Mouse (Mus musculus) ES-CJ7 (cell line): ENCODE measurements around the gene Ap2a2.
A peak's percentile ranks its signal among the peaks of the same experiment; 100 is the strongest.
"Not testable (repeated sequence)": the region's sequence is repeated elsewhere in the genome, so short reads cannot be mapped to it uniquely, and the experiment has no call there.

Experiments
- DNase-seq: peaks from one replicate; pipeline ENCODE4 v3.0.0; 2011; ENCODE audit warnings: low read depth, low spot score

The Ap2a2 gene

GRCm38 (mm10) chr7:141593056-141593455 is 31.1 kb downstream of the Ap2a2 start:
- DNase-seq, result no peak

- DNase-seq, result no peak
Measured at GRCm38 (mm10) chr7:141596971-141597370, 35.0 kb downstream of the Ap2a2 start.

GRCm38 (mm10) chr7:141597563-141597962 is 35.6 kb downstream of the Ap2a2 start:
- DNase-seq, result no peak

GRCm38 (mm10) chr7:141607717-141608116 is 45.7 kb downstream of the Ap2a2 start:
- DNase-seq, result no peak

GRCm38 (mm10) chr7:141609719-141610514 is 47.9 kb downstream of the Ap2a2 start:
- DNase-seq, result no peak

GRCm38 (mm10) chr7:141611711-141612370 is 49.9 kb downstream of the Ap2a2 start:
- no peak for DNase-seq

- DNase-seq, result no peak
Measured at GRCm38 (mm10) chr7:141612371-141612760, 50.4 kb downstream of the Ap2a2 start.

GRCm38 (mm10) chr7:141612791-141613190 is 50.8 kb downstream of the Ap2a2 start:
- no peak for DNase-seq

- no peak for DNase-seq
Measured at GRCm38 (mm10) chr7:141614329-141614832, 52.4 kb downstream of the Ap2a2 start.

- no peak for DNase-seq
Measured at GRCm38 (mm10) chr7:141624214-141624613, 62.2 kb downstream of the Ap2a2 start.

GRCm38 (mm10) chr7:141625120-141625810 is 63.3 kb downstream of the Ap2a2 start:
- no peak for DNase-seq

GRCm38 (mm10) chr7:141628018-141628417 is 66.0 kb downstream of the Ap2a2 start:
- no peak for DNase-seq

GRCm38 (mm10) chr7:141629241-141629640 is 67.3 kb downstream of the Ap2a2 start:
- DNase-seq, result no peak

GRCm38 (mm10) chr7:141638077-141638476 is 76.1 kb downstream of the Ap2a2 start:
- DNase-seq, result not testable (repeated sequence)

- not testable (repeated sequence) for DNase-seq
Measured at GRCm38 (mm10) chr7:141638513-141639334, 76.8 kb downstream of the Ap2a2 start.

- not testable (repeated sequence) for DNase-seq
Measured at GRCm38 (mm10) chr7:141639335-141639890, 77.4 kb downstream of the Ap2a2 start.

GRCm38 (mm10) chr7:141642375-141642774 is 80.4 kb downstream of the Ap2a2 start:
- no peak for DNase-seq

- peak; percentile 28 for DNase-seq
Measured at GRCm38 (mm10) chr7:141643160-141643559, 81.2 kb downstream of the Ap2a2 start.

- no peak for DNase-seq
Measured at GRCm38 (mm10) chr7:141647083-141647482, 85.1 kb downstream of the Ap2a2 start.

GRCm38 (mm10) chr7:141647815-141648214 is 85.8 kb downstream of the Ap2a2 start:
- DNase-seq, result no peak

- peak; percentile 33 for DNase-seq
Measured at GRCm38 (mm10) chr7:141652191-141652590, 90.2 kb downstream of the Ap2a2 start.
